Mouse (Mus musculus) embryonic facial prominence, embryonic 11.5 days (tissue): ENCODE data around the gene Phrf1. TPM values are rescaled to one million over a fixed set of nuclear protein-coding genes. Genes with fewer than 3 reads are reported as not detected.

Experiments used
- ATAC-seq: fragments of 200-750 bp; cut with Nextera tagmentation; replicated peaks from 2 replicates; pipeline ENCODE4 v1.8.0; 2017; ENCODE audit warnings: low read depth; ENCODE audit not compliant: insufficient number of reproducible peaks, low FRiP score, low TSS enrichment
- DNase-seq: peaks from one replicate; pipeline ENCODE4 v3.0.0-alpha.2; 2015; ENCODE audit warnings: low spot score
- H3K27ac ChIP-seq: fragments of 300-500 bp; sonication (generic); replicated peaks from 2 replicates; pipeline ENCODE4 v1.5.1; 2014; ENCODE audit warnings: mild to moderate bottlenecking, low read depth, low read length, control low read depth
- H3K27me3 ChIP-seq: fragments of 300-500 bp; sonication (generic); 2 replicates; pipeline ENCODE4 v1.6.1; 2014; ENCODE audit warnings: mild to moderate bottlenecking, low read length, moderate library complexity, mixed read lengths; ENCODE audit not compliant: control insufficient read depth, insufficient read depth
- H3K36me3 ChIP-seq: fragments of 300-500 bp; sonication (generic); replicated peaks from 2 replicates; pipeline ENCODE4 v1.6.1; 2014; ENCODE audit warnings: low read depth, mild to moderate bottlenecking, low read length, moderate library complexity, mixed read lengths; ENCODE audit not compliant: control insufficient read depth, insufficient read depth
- H3K4me1 ChIP-seq: fragments of 300-500 bp; sonication (generic); 2 replicates; pipeline ENCODE4 v1.6.1; 2014; ENCODE audit warnings: low read length, mixed read lengths; ENCODE audit not compliant: control insufficient read depth, insufficient read depth
- H3K4me2 ChIP-seq: fragments of 300-500 bp; sonication (generic); 2 replicates; pipeline ENCODE4 v1.6.1; 2014; ENCODE audit warnings: low read depth, mild to moderate bottlenecking, control low read depth, low read length, moderate library complexity
- H3K4me3 ChIP-seq: fragments of 300-500 bp; sonication (generic); 2 replicates; pipeline ENCODE4 v1.5.1; 2014; ENCODE audit warnings: low read depth, low read length, control low read depth
- H3K9ac ChIP-seq: fragments of 300-500 bp; sonication (generic); replicated peaks from 2 replicates; pipeline ENCODE4 v1.6.1; 2014; ENCODE audit warnings: mild to moderate bottlenecking, control low read depth, low read length
- H3K9me3 ChIP-seq: fragments of 300-500 bp; sonication (generic); replicated peaks from 2 replicates; pipeline ENCODE4 v1.6.1; 2016; ENCODE audit warnings: mild to moderate bottlenecking, low read length, inconsistent platforms, mixed read lengths; ENCODE audit not compliant: control insufficient read depth
- WGBS: fragments of 180-500 bp; shearing (Covaris S2); extraction: QIAGEN DNeasy Blood & Tissue Kit; methylation state at CpG from one replicate; pipeline ENCODE4 v1.1.7; 2014; 5-methylcytosine and 5-hydroxymethylcytosine counted together
- polyA plus RNA-seq: library from polyadenylated mRNA; unstranded; fragments of >200 nt; fragmentation: Nextera tagmentation; extraction: Ambion mirVana; gene quantifications from 2 replicates; pipeline ENCODE4 v1.2.1, GENCODE M21; 2014

Phrf1 gene
- polyA plus RNA-seq, 1 experiment from 2014 or later, result 63.4 TPM

DNA sequence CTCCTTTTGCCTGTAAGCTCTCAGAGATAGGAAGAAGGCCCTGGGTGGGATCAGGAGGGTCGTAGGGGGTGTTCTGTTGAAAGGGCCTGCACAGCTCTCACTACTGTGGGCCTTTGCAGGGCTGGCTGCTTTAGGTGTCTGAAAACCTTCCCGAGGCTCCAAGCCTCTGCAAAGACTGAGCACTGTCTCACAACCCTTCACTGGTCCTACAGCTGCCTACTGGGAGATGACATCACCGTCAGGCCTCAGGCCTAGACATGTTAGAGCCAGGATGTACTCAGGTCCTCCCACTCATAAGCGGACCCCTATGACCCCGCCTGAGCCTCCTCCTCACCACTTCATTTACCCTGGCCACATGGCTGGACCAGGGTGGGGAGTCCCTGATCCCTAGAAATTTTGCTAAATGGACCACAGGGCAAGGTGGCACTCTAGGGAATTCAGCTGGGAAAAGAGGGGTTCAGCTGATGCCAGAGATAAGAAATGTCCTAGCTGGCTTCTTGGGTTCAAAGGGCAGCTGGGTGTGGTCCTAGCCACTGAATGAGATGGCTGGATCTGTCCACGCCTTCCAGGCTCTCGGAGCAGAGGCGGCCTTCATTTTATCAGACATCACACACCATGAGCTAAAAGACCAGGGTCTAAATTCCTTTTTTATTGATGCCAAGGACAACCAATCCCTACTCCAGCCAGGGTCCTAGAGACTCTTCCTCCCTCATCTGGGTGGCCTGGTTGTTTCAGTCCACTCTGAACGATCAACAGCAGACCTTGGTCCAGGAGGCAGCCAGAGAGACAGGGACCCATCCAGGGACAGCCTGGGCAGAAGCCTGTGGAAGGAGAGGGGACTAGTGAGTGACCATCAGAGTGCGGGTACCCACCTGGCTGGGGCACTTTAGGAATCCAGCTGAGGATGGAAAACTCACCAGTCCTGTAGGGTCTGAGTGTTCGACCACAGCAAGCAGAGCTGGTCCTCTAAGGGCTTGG is 49.4 kb downstream of the Phrf1 start:
- Histone ChIP-seq H3K9ac (no peak overlapping the region), H3K4me3 (no peak overlapping the region), H3K9me3 (no peaks in the 10 kb centered on the region), H3K36me3 (no peaks in the 10 kb centered on the region), H3K27me3 (no peaks in the 10 kb centered on the region), H3K4me1 (no peaks in the 10 kb centered on the region), H3K27ac (no peak overlapping the region), H3K4me2 (no peak overlapping the region; the same call in 1 of the 2 replicates)
- ATAC-seq, result no peak
- WGBS, result 80% methylated on average over 11 of the region's 11 CpGs
- no peak for DNase-seq

DNA sequence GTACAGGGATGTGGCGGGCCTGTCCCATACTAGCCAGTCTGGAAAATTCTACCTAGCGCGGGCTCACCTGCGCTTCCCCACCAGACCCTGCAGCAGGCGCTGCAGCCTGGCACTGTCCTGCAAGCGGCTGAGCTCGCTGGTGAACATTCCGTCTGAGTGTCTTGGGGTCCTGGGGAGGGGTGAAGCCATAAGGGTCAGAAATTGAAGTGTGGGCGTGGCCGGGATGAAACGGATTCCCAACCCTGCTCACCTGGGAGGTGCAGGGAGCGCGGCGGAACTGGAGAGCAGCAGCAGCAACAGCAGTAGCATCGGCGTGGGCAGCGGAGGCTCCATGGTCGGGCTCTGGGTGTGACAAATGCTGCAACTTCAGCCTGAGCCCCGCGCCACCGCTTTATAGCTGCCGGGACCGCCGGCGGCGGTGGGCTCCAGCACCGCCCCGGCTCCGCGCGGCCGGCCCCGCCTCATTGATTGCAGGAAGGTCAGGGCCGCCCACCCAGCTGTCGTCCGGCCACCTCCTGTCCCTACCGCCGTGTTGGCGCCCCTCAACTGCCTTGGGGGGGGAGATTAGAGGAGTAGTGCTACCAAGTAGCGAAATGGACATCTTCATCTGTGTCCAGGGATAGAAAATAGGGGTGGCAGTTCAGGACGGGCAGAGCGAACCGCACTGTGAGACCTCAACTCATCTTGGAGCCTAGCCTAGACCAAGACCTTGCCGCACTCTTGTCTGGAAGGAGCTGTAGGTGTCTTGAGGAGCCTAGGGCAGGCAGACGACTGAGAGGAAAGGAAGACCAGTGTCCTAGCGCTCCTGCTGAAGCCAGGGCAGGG is 50.4 kb downstream of the Phrf1 start, which contains the start of gene Sct:
Sct (minus strand) TSS at position 368 of the 825 bp plus-strand sequence.
- peak; percentile 49; the same call in 1 of the 2 replicates for ATAC-seq
- Histone ChIP-seq H3K27me3 (no peaks in the 10 kb centered on the region), H3K9me3 (no peaks in the 10 kb centered on the region), H3K9ac (peak within 1 kb of the TSS; percentile 32; the same call in 1 of the 2 replicates), H3K4me2 (peak within 1 kb of the TSS; percentile 72), H3K36me3 (no peaks in the 10 kb centered on the region), H3K4me1 (no peaks in the 10 kb centered on the region), H3K4me3 (peak within 1 kb of the TSS; percentile 22), H3K27ac (no peak within 1 kb of the TSS)
- DNase-seq, result peak; percentile 66
- WGBS, result 2% methylated on average over 45 of the region's 46 CpGs

GRCm38 (mm10) chr7:141281442-141281841 is 52.9 kb downstream of the Phrf1 start:
- no peaks in the 10 kb centered on the region for H3K9me3 ChIP-seq
- no peaks in the 10 kb centered on the region for H3K36me3 ChIP-seq
- H3K27me3 ChIP-seq, result no peaks in the 10 kb centered on the region
- DNase-seq (no peak), ATAC-seq (no peak)
- H3K27ac ChIP-seq, result no peak overlapping the region
- H3K4me1 ChIP-seq, result no peaks in the 10 kb centered on the region
- H3K4me3 ChIP-seq, result no peak overlapping the region
- WGBS, result 63% methylated on average over 6 of the region's 6 CpGs
- H3K4me2 ChIP-seq, result no peak overlapping the region
- H3K9ac ChIP-seq, result no peak overlapping the region

- Histone ChIP-seq H3K4me3 (no peak overlapping the region), H3K36me3 (no peaks in the 10 kb centered on the region), H3K9me3 (no peaks in the 10 kb centered on the region), H3K4me1 (no peaks in the 10 kb centered on the region), H3K9ac (no peak overlapping the region), H3K4me2 (no peak overlapping the region), H3K27me3 (no peaks in the 10 kb centered on the region), H3K27ac (no peak overlapping the region)
- WGBS, result 92% methylated on average over 4 of the region's 4 CpGs
- no peak for ATAC-seq
- DNase-seq, result no peak
Observed at GRCm38 (mm10) chr7:141282756-141283155, 54.2 kb downstream of the Phrf1 start.

GRCm38 (mm10) chr7:141288042-141288441 is 59.5 kb downstream of the Phrf1 start:
- ATAC-seq (no peak), DNase-seq (no peak)
- Histone ChIP-seq H3K4me3 (no peak overlapping the region), H3K36me3 (no peaks in the 10 kb centered on the region), H3K9me3 (no peaks in the 10 kb centered on the region), H3K27me3 (peaks cover 10% of the 10 kb centered on the region), H3K27ac (no peak overlapping the region), H3K4me2 (no peak overlapping the region), H3K9ac (no peak overlapping the region), H3K4me1 (no peaks in the 10 kb centered on the region)
- 86% methylated on average over 3 of the region's 3 CpGs for WGBS

GRCm38 (mm10) chr7:141291921-141292582 is 63.5 kb downstream of the Phrf1 start, which contains the start of gene Drd4:
Gene Drd4 (plus strand): TSS chr7:141292006.
- H3K4me2 ChIP-seq, result peak within 1 kb of the TSS; percentile 78
- peaks cover 6% of the 10 kb centered on the region; the same call in 1 of the 2 replicates for H3K4me1 ChIP-seq
- 2% methylated on average over 44 of the region's 46 CpGs for WGBS
- H3K36me3 ChIP-seq, result no peaks in the 10 kb centered on the region
- peak within 1 kb of the TSS; percentile 54 for H3K9ac ChIP-seq
- H3K27ac ChIP-seq, result no peak within 1 kb of the TSS
- no peaks in the 10 kb centered on the region for H3K9me3 ChIP-seq
- H3K4me3 ChIP-seq, result peak within 1 kb of the TSS; percentile 43
- H3K27me3 ChIP-seq, result peaks cover 34% of the 10 kb centered on the region
- DNase-seq (peak; percentile 76), ATAC-seq (peak; percentile 70; the same call in 1 of the 2 replicates)

GRCm38 (mm10) chr7:141292583-141293388 is 64.2 kb downstream of the Phrf1 start:
- Histone ChIP-seq H3K4me3 (peak overlapping the region; percentile 43), H3K4me1 (peaks cover 6% of the 10 kb centered on the region; the same call in 1 of the 2 replicates), H3K9me3 (no peaks in the 10 kb centered on the region), H3K27ac (no peak overlapping the region), H3K27me3 (peaks cover 34% of the 10 kb centered on the region), H3K4me2 (peak overlapping the region; percentile 78), H3K9ac (no peak overlapping the region; the same call in none of the 2 replicates), H3K36me3 (no peaks in the 10 kb centered on the region)
- 25% methylated on average over 15 of the region's 15 CpGs for WGBS
- ATAC-seq (no peak), DNase-seq (no peak)
